Mouse (Mus musculus) thymus, postnatal 14 days (tissue): Measurements from ENCODE around the gene Chpf2.
A peak's percentile ranks its signal among the peaks of the same experiment; 100 is the strongest.
"Not testable (repeated sequence)": the region's sequence is repeated elsewhere in the genome, so short reads cannot be mapped to it uniquely, and the experiment has no call there.

Experiments used
- DNase-seq: peaks from one replicate; pipeline ENCODE4 v3.0.0; 2021

The Chpf2 gene

DNA sequence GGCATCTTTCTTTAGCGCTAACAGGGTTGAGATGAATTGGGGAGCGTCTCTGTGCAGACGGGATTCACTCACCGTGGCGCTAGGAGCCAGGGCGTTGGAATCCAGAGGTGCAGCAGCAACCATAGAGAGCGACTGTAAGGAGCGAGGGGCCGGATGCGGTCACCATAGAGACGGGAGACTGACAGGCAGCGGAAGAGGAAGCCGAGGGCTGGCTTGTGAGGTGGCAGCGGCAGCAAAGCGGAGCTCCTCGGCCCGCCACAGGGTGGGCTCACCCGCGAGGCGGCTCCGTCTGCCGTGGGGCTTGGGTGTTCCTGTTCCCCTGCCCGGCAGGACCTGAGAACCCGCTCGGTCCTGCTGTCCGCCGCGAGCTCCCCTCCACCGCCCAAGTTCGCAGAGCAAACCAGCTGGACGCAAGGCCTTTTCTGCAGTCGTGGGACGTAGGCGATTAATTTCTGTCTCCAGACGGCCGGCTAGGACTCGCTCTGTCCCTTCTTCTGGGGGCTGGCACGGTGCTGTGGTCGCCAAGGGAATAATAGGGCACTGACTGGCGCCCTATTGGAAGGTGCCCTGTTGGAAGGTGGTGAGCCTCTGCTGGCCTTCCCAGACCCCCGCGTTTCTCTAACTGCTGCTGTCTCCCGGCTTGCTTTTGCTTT, at the start of gene Chpf2:
TSS of gene Chpf2 (plus strand) at position 195 of the 653 bp plus-strand sequence.
- DNase-seq: peak; percentile 89

DNA sequence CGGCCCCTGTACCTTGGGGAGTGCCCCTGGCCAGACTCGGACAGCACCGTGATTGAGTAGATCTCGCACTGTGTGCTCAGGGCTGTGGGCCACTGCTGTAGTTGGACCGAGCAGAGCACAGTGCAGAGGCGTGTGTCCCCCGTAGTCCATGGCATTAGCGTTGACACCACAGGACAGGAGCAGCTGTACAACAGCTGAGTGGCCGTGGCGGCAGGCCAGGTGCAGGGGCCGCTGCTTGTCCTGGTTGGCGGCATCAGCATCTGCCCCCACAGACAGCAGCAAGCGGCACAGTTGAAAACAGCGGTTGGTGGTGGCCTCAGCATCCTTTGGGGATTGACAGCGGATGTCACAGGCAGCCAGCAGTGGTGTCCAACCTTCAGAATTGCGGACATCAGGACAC, 48.9 kb upstream of the Chpf2 start:
- DNase-seq: no peak

DNA sequence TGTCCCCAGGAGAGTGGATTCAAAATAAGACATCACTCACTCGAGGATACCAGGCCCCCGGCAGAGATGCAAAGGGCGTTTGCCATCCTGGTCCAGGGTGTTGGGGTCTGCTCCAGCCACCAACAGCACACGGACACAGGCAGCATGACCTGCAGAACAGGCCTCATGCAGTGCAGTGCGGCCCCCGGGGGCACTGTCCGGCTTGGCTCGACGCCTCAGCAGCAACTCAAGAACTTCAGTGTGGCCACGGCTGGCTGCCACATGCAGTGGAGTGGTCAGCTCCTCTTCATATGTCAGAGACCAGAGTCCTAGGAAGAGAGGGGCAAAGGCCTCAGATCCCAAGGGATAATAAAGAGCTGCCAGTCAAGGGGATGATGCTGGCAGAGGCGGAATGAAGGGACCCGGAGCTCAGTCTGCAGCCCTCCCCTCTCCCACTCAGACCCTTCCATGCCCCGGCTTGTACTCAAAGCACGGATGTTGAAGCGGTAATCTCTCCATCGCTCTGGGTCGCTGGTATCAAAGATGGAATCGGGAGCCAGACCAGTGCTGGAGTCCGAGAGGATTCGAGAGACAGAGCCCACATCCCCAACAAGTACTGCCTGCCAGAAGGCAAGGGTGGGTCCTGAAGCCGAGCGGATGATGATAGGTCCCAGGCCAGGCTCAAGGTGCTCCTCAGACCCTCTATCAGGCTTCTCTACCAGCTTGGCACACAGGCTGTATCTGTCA, 46.8 kb upstream of the Chpf2 start:
- no peak for DNase-seq

DNA sequence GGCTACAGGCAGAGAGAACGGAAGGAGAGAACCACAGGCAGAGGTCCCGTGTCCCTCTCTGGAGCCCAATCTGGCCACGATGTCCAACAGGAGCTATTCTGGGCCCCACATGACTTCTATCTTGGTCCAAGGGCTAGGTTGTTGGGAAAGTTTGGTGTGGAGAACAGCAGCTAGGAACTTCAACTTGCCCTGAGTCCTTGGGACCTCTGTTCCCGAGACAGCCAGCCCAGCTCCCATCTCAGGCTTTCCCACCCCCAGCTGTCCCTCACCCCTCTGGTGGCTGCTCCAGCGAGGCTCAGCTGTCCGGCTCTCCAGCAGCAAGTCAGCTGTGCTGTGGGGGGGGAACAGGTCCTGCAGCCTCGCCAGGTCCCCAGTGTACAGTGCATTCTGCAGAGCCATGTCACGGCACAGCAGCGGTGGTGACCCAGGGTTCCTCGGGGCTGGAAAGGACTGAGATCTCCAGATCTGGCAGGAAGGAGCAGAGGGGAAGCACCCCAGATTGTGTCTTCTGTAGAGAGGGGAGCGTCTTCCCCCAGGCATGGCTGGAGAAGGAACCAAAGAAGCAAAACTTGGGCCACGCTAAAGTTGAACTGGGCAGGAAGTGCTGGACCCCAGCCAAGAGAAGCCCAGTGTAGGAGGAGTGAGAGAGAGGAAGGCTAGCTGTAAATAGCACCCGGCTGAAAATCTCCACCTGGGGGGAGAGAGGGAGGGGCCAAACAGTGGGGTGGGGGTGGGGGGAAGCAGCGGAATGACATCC, 46.0 kb upstream of the Chpf2 start, which contains the start of gene Asb10:
TSS of gene Asb10 (minus strand) at position 592 of the 757 bp plus-strand sequence.
- DNase-seq: no peak

DNA sequence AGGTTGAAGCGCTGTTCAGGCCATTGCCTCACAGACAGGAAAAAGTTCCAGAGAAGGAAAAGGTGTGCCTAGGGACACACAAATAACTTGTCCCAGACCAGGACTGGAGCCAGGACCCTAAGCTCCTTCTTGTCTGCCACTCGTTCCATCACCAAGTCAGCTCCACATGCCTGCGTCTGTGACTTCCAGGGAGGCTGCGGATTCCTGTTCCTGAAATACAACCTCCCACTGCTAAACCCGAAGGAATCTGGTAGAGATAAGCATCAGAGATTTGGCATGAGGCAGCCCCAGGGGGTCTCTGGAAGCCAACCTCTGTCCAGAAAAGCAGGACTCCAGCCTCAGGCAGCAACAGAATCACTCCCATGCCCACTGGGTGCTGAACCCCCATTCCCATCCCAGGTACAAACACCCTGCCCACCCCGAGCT, 45.4 kb upstream of the Chpf2 start:
- no peak for DNase-seq

DNA sequence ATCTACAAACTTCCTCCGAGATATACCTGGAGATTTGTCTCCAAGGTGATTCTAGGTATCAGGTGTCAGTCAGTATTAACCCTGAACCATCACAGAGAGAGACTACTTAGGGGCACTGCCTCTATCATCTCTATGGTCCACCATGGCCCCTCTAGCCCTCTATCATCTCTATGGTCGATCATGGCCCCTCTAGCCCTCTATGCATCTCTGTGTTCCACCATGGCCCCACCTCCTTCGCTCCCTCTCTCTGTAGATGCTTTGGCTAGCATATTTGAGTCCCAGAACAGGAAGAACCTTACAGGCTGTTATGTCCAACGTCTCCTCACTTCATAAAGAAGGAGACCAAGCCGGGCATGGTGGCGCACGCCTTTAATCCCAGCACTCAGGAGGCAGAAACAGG, 43.9 kb upstream of the Chpf2 start:
- no peak for DNase-seq

DNA sequence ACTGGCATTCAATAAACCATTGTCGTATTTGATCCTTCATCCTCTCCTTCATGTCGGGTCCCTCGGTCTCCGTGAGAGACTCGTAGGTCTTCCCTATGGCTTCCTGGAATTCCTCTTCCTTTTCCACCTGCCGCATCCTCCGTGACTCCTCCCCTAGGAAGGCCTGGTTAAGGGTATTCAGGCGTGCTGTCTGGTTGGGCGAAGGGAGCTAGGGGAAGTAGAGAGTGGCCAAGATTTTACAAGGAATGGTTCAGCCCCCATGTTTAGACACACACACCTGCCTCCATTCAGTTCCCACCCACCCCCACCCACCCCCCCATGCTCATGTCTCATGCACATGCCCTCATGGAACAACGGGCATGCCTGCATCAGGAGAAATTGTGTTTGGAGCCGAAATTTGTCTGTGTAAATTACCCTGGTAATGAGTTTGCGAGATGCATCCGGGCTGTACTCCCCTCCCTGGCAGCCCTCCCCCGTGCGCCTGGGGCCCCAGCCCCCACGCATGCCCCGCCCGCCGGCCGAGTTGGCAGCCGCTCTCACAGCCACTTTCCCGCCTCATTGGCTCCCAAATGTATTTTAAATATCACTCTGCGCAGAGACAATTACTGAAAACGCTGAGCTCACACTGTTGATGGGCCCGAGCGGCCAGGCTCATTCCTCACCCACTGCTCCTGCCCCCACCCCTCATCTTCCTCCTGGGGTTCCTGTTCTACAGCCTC, 35.8 kb upstream of the Chpf2 start:
- peak; percentile 69 for DNase-seq

DNA sequence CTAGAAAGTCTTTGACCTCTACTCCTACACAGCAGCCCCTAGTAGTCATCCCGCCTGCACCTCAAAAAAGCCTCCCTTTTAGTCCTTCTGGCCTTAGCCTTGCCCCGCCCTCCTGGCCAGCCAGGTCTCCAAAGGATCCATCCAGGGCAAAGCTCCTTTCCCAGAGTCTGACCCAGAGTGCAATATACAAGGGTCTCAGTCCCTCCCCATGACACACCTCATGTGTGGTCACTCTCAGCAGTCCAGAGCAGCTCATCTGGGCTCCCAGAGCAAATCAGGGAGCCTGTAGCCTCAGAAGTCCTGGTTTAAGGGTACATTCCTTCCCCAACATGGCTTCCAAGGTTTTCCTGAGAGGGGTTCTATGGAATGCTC, 35.2 kb upstream of the Chpf2 start:
- DNase-seq: no peak

DNA sequence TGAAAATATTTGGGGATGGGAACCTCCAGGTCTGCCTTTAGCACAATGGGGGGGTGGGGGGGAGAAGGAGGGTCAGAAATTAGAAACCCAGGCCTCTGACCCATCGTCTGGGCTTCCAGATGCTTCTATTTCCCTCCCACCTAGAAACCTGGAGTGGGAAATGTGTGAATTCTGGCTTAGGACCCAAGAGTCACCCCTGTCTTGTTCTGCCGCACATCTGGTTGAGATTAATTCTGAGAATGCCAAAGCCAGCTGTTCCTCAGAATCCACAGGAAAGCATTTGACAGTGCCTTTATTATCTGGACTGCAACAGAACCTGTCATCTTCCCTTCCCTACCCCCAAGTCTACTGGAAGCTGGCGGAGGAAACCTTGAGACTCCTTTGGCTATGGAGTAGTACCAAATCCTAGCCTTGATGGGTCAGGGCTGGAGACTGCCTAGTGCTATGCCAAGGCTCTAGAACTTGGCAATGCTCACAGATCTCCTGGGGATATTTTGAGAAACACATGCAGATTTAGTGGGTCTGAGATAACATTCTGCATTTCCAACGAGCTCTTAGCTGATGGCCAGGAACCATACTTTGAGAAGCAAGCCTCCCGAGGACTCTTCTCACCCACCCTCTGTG, 32.8 kb upstream of the Chpf2 start:
- DNase-seq: no peak

DNA sequence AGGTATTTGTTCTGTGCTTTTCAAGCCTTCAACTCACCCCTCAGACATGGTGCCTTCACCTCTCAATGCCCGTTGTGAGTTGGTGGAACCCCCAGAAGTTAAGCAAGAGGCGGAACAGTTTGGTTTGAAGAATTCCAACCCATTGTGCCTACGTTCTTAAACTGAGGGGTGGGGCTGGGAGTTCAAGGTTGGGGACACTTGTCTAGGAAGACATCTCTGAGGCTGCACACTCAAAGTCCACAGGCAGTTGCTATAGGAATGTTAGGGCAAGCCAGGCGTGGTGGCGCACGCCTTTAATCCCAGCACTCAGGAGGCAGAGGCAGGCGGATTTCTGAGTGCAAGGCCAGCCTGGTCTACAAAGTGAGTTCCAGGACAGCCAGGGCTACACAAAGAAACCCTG, 31.2 kb upstream of the Chpf2 start:
- not testable (repeated sequence) for DNase-seq

DNA sequence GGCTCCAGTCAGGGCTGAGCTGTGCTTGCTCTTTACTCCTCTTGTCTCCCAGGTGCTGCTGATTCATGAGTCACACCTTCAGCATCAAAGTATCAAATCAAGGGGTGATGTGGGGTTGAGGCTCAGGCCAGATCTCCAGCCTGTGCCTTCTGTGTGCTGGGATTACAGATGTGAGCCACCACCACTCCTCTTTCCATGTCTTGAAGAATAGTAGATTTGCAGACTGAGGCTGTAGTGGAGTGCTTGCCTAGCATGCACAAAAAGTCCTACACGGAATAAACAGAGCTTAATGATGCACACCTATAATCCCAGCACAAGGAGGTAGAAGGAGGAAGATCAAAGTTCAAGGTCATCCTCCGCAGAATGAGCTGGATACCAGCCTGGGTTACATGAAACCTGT, 29.8 kb upstream of the Chpf2 start, which contains the start of gene 4931409K22Rik:
TSS of gene 4931409K22Rik (minus strand) at position 101 of the 400 bp plus-strand sequence.
- DNase-seq: no peak

DNA sequence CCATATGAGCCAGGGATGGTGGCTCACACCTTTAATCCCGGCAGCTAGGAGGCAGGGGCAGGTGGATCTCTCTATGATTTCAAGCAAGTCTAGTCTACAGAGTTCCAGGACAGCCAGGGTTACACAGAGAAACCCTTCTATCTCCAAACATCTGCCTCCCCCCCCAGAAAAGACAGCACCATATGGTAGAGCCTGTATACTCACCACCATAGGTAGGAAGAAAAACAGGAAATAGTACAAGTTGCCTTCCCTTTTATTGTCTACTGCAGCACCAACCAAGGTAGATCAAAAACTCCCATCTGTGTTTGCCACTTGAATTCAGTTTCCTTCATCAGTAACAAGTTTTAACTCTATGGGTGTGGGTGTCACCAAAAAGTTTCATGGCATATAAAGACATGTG, 10.6 kb upstream of the Chpf2 start:
- no peak for DNase-seq

DNA sequence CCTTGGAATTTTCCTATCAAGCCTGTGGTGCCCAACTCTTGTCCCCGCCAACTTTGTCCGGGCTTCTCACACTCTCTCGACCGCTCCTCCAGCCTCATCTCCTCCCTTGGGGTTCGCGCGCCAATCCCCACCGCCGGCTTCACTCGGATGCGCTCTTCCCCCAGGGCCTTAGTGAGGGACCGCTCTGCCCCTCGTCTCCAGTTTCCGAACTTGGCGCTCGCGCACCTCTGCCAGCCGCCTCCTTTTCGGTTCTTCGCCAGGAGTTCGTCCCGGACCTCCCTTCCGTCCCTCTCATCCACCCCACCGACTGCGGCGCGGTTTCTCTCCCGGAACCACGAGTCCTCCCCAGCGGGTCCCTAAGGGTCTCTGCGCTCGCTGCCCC, 9.7 kb upstream of the Chpf2 start:
- DNase-seq: no peak

DNA sequence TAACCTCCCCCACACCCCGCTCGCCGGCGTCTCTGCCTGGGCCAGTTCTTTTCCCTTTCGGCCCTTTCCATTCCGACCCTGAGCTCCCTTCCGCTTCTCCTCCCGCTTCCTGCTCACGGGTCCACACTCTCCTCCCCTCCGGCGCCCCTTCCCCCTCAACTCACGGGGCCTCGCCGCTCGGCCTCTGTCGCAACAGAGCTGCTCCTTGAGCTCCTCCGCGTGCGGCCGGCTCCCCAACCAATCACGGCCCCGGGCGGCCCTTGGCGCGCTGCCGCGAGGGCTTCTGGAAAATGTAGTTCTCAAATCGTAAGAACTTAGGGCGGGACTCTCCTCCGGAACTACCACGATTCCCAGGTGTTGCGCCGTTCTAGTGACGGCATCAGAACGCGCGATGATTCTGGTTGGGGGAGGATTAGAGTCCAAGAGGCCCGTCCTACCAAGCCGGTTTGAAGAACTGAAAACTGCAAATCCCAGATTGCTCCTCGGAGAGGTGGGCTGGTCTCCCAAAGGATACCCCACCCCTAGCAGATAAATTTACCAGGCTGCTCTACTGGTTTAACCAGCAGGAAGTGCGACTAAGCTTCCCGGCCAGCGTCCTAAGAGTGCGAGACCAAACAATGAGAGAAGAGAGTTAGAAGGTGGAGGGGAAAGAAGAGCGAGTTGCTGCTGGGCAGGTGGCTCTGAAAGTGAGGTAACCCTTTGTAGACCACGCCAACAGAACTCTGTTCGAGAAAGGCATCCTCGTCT, 9.2 kb upstream of the Chpf2 start, which contains the start of gene Abcf2:
TSS of gene Abcf2 (minus strand) at position 285 of the 747 bp plus-strand sequence.
- peak; percentile 99 for DNase-seq

DNA sequence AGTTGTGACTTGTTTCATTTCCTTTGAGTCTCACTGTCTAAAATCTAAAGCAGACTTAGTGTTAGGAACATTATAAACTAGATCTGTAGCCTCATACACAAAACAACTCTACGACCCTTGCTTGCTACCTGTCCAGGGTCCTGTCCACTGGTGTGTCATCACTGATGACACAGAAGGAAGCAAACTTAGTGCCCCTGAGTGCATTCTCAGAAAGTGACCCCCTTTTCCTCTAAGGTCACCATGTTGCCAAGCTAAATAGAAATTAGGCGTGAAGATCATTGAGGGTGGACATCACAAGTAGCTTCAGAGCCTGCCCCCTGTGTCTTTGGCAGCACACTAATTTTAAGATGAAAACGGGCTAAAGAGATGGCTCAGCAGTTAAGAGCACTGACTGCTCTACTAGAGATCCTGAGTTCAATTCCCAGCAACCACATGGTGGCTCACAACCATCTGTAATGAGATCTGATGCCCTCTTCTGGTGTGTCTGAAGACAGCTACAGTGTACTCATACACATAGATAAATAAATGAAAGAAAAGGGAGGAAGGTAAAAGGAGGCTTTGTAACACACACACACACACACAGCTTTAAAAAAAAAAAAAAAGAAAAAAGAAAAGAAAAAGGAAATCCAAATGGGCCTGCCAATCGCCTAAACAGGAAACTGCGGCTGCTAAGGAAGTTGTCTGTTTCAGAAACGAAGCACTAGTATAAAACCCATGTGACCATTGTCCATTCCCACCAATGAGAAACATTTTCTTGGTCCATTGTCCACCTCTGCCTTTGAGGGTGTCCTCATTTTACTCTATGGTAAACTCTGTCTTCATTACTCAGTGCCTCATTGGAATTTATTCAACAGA, 8.2 kb upstream of the Chpf2 start:
- DNase-seq: no peak

DNA sequence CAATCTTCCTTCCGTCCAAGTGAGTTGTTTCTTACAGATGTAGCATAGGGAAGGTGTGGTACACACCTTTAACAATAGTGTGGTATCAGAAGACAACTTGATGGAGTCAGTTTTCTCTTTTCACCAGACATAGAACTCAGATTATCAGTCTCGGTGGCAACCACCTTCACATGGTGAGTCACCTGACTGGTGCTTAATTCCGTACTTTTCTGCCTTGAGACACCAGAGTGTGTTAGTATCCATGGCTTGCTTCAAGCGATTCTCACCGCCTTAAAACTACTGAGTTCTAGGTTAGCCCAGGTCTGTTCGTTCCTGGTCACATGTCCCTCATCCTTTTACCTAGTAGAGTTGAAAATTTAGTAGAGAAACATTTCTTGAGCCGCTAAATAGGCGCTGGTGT, 435 bp upstream of the Chpf2 start:
- DNase-seq: no peak

DNA sequence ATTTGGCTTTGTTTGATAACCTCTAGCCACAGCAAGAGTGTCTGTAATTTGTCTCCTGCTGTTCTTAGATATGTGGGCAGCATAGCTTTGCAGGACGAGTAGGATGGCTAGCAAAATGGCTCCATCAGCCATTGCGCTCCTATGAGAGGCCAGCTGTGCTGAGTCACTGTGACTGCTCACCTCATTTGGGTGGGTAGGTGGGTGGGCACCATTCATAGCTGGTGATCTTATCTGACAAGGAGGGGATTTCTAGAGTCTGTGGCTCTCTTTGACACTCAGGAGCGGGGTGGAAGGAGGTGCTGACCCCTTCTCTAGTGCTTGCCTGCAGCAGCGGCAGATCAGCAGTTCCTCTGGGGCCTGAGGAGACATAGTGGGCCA, 648 bp downstream of the Chpf2 start:
- DNase-seq: no peak

DNA sequence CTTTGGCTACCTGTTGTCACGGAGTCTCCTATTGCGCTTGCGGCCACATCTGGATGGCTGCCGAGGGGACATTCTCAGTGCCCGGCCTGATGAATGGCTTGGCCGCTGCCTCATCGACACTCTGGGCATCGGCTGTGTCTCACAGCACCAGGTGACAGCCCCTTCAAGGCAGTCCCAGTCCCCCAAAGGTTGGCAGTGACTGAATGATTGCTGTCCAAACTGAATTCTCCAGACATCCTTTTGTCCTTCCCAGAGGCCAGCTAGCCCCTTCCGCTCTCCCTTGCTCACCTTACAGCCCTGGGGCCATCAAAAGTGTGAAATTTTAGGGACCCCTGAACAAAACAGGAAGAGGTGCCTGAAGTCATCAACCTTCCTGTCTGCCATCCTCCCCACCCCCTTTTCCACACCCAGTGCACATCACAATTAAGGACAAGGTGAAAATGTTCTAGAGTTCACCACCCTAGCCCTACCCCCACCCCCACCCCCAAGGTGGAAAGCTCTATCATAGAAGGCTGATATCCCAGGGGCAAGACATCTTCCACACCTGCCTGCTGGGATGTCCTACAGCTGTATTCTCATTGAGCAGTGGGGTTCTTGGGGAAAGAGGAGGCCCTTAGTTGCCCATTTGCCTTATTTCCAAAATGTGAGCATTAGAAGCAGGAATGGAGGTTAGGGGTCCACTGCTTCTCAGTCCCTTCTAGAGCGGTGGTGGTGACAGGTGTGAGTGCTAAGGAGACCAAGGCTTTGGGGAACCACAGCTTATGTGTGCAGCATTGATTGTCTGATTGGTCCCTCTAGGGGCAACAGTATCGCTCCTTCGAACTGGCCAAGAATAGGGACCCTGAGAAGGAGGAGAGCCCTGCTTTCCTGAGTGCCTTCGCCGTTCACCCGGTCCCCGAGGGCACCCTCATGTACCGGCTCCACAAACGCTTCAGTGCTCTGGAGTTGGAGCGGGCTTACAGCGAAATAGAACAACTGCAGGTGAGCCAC, 3.3 kb downstream of the Chpf2 start:
- DNase-seq: no peak

DNA sequence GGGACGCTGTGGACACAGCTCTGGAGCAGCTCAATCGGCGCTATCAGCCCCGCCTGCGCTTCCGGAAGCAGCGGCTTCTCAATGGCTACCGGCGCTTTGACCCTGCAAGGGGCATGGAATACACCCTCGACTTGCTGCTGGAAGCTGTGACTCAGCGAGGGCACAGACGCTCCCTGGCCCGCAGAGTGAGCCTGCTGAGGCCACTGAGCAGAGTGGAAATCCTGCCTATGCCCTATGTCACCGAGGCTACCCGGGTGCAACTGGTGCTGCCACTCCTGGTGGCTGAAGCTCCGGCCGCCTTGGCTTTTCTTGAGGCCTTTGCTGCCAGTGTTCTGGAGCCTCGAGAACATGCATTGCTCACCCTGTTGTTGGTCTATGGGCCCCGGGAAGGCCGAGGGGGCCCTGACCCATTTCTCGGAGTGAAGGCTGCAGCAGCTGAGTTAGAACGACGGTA, 4.8 kb downstream of the Chpf2 start:
- no peak for DNase-seq
